Mouse (Mus musculus) liver, embryonic 16.5 days (tissue): ENCODE measurements around the gene Adgrg1. TPM values are rescaled to one million over a fixed set of nuclear protein-coding genes. Genes with fewer than 3 reads are reported as not detected.

Experiments used
- ATAC-seq: fragments of 200-750 bp; cut with Nextera tagmentation; 2 replicates; pipeline ENCODE4 v1.8.0; 2017; ENCODE audit warnings: low read depth, mild to moderate bottlenecking, moderate number of reproducible peaks, moderate library complexity
- H3K27ac ChIP-seq: fragments of 300-500 bp; sonication (generic); 2 replicates; pipeline ENCODE4 v1.5.1; 2014; ENCODE audit warnings: mild to moderate bottlenecking, low read length
- H3K27me3 ChIP-seq: fragments of 300-500 bp; sonication (generic); 2 replicates; pipeline ENCODE4 v1.6.1; 2014; ENCODE audit warnings: low read depth, low read length, mixed read lengths; ENCODE audit not compliant: control insufficient read depth, insufficient read depth
- H3K36me3 ChIP-seq: fragments of 300-500 bp; sonication (generic); 2 replicates; pipeline ENCODE4 v1.6.1; 2014; ENCODE audit warnings: mild to moderate bottlenecking; ENCODE audit not compliant: control insufficient read depth, insufficient read depth
- H3K4me1 ChIP-seq: fragments of 300-500 bp; sonication (generic); 2 replicates; pipeline ENCODE4 v1.6.1; 2014; ENCODE audit warnings: low read depth, low read length, mixed read lengths; ENCODE audit not compliant: control insufficient read depth
- H3K4me2 ChIP-seq: fragments of 300-500 bp; sonication (generic); 2 replicates; pipeline ENCODE4 v1.6.1; 2014; ENCODE audit warnings: low read depth, low read length, mixed read lengths
- H3K4me3 ChIP-seq: fragments of 300-500 bp; sonication (generic); 2 replicates; pipeline ENCODE4 v1.5.1; 2014; ENCODE audit warnings: low read depth, mild to moderate bottlenecking, low read length
- H3K9ac ChIP-seq: fragments of 300-500 bp; sonication (generic); 2 replicates; pipeline ENCODE4 v1.6.1; 2014; ENCODE audit warnings: low read depth, low read length
- H3K9me3 ChIP-seq: fragments of 300-500 bp; sonication (generic); replicated peaks from 2 replicates; pipeline ENCODE4 v1.6.1; 2016; ENCODE audit warnings: low read length; ENCODE audit not compliant: control insufficient read depth
- WGBS: fragments of 180-500 bp; shearing (Covaris S2); extraction: QIAGEN DNeasy Blood & Tissue Kit; methylation state at CpG from one replicate; pipeline ENCODE4 v1.1.7; 2014; ENCODE audit not compliant: insufficient replicate concordance; 5-methylcytosine and 5-hydroxymethylcytosine counted together
- polyA plus RNA-seq: library from polyadenylated mRNA; unstranded; fragments of >200 nt; fragmentation: Nextera tagmentation; extraction: Ambion mirVana; gene quantifications from 2 replicates; pipeline ENCODE4 v1.2.1, GENCODE M21; 2015

The Adgrg1 gene
- polyA plus RNA-seq, 1 experiment from 2014 or later = 50.6 TPM

- no peaks in the 10 kb centered on the region for H3K36me3 ChIP-seq
- H3K9ac ChIP-seq = no peak overlapping the region
- ATAC-seq = no peak
- 66% methylated on average over 5 of the region's 5 CpGs for WGBS
- no peak overlapping the region for H3K27ac ChIP-seq
- H3K4me2 ChIP-seq = no peak overlapping the region
- H3K9me3 ChIP-seq = no peaks in the 10 kb centered on the region
- no peak overlapping the region for H3K4me3 ChIP-seq
- H3K27me3 ChIP-seq = no peaks in the 10 kb centered on the region
- peaks cover 19% of the 10 kb centered on the region for H3K4me1 ChIP-seq
Measured at GRCm38 (mm10) chr8:94950458-94950857, 24.1 kb upstream of the Adgrg1 start.

- Histone ChIP-seq H3K9ac (no peak overlapping the region), H3K4me1 (peaks cover 24% of the 10 kb centered on the region), H3K4me3 (no peak overlapping the region), H3K4me2 (no peak overlapping the region), H3K27me3 (no peaks in the 10 kb centered on the region), H3K27ac (no peak overlapping the region), H3K9me3 (no peaks in the 10 kb centered on the region), H3K36me3 (no peaks in the 10 kb centered on the region)
- 64% methylated on average over 5 of the region's 5 CpGs for WGBS
- ATAC-seq = no peak
Measured at GRCm38 (mm10) chr8:94952086-94952485, 22.5 kb upstream of the Adgrg1 start.

GRCm38 (mm10) chr8:94953624-94954367, 20.8 kb upstream of the Adgrg1 start:
- H3K27ac ChIP-seq = peak overlapping the region; percentile 2
- H3K36me3 ChIP-seq = no peaks in the 10 kb centered on the region
- WGBS = 33% methylated on average over 7 of the region's 7 CpGs
- no peak overlapping the region; the same call in 1 of the 2 replicates for H3K9ac ChIP-seq
- peaks cover 24% of the 10 kb centered on the region for H3K4me1 ChIP-seq
- H3K9me3 ChIP-seq = no peaks in the 10 kb centered on the region
- no peak overlapping the region for H3K4me2 ChIP-seq
- no peak overlapping the region for H3K4me3 ChIP-seq
- H3K27me3 ChIP-seq = no peaks in the 10 kb centered on the region
- ATAC-seq = no peak; the same call in 1 of the 2 replicates

- Histone ChIP-seq H3K36me3 (no peaks in the 10 kb centered on the region), H3K9ac (no peak overlapping the region; the same call in none of the 2 replicates), H3K4me1 (peaks cover 24% of the 10 kb centered on the region), H3K4me3 (no peak overlapping the region), H3K9me3 (no peaks in the 10 kb centered on the region), H3K27ac (peak overlapping the region; percentile 2), H3K4me2 (peak overlapping the region; percentile 26), H3K27me3 (no peaks in the 10 kb centered on the region)
- ATAC-seq = no peak
- WGBS = 52% methylated on average over 7 of the region's 7 CpGs
Measured at GRCm38 (mm10) chr8:94954368-94954737, 20.2 kb upstream of the Adgrg1 start.

- peaks cover 24% of the 10 kb centered on the region for H3K4me1 ChIP-seq
- H3K4me2 ChIP-seq = peak overlapping the region; percentile 26
- H3K27me3 ChIP-seq = no peaks in the 10 kb centered on the region
- no peaks in the 10 kb centered on the region for H3K36me3 ChIP-seq
- H3K27ac ChIP-seq = peak overlapping the region; percentile 26; the same call in 1 of the 2 replicates
- H3K9me3 ChIP-seq = no peaks in the 10 kb centered on the region
- H3K4me3 ChIP-seq = no peak overlapping the region
- ATAC-seq = peak; percentile 78
- 5% methylated on average over 9 of the region's 9 CpGs for WGBS
- H3K9ac ChIP-seq = peak overlapping the region; percentile 5; the same call in 1 of the 2 replicates
Measured at GRCm38 (mm10) chr8:94954921-94955758, 19.4 kb upstream of the Adgrg1 start.

GRCm38 (mm10) chr8:94956078-94956574, 18.4 kb upstream of the Adgrg1 start:
- H3K9me3 ChIP-seq = no peaks in the 10 kb centered on the region
- H3K27ac ChIP-seq = peak overlapping the region; percentile 65
- H3K4me1 ChIP-seq = peaks cover 24% of the 10 kb centered on the region
- H3K4me3 ChIP-seq = no peak overlapping the region
- peak; percentile 27; the same call in 1 of the 2 replicates for ATAC-seq
- no peaks in the 10 kb centered on the region for H3K27me3 ChIP-seq
- 28% methylated on average over 1 of the region's 1 CpGs for WGBS
- H3K4me2 ChIP-seq = no peak overlapping the region
- H3K36me3 ChIP-seq = no peaks in the 10 kb centered on the region
- no peak overlapping the region for H3K9ac ChIP-seq

- Histone ChIP-seq H3K9me3 (no peaks in the 10 kb centered on the region), H3K27ac (peak overlapping the region; percentile 34), H3K27me3 (no peaks in the 10 kb centered on the region), H3K4me2 (no peak overlapping the region), H3K9ac (no peak overlapping the region), H3K36me3 (no peaks in the 10 kb centered on the region), H3K4me3 (no peak overlapping the region), H3K4me1 (peaks cover 57% of the 10 kb centered on the region)
- WGBS = 63% methylated on average over 1 of the region's 1 CpGs
- peak; percentile 58 for ATAC-seq
Measured at GRCm38 (mm10) chr8:94962201-94962600, 12.3 kb upstream of the Adgrg1 start.

GRCm38 (mm10) chr8:94964828-94965227, 9.7 kb upstream of the Adgrg1 start:
- peak overlapping the region; percentile 55 for H3K9ac ChIP-seq
- peak overlapping the region; percentile 94 for H3K27ac ChIP-seq
- H3K9me3 ChIP-seq = no peaks in the 10 kb centered on the region
- peak overlapping the region; percentile 45 for H3K4me2 ChIP-seq
- no peaks in the 10 kb centered on the region for H3K36me3 ChIP-seq
- ATAC-seq = peak; percentile 92
- peaks cover 66% of the 10 kb centered on the region for H3K4me1 ChIP-seq
- WGBS = under 1% methylated on average over 10 of the region's 10 CpGs
- H3K27me3 ChIP-seq = no peaks in the 10 kb centered on the region
- H3K4me3 ChIP-seq = peak overlapping the region; percentile 40
